Mouse (Mus musculus) brain, embryonic 18.5 days (tissue): ENCODE results near the gene Cuta.

ENCODE experiments used
- DNase-seq: peaks from one replicate; pipeline ENCODE4 v3.0.0-alpha.2; 2012; ENCODE audit warnings: low read depth, low spot score

Gene Cuta

DNA sequence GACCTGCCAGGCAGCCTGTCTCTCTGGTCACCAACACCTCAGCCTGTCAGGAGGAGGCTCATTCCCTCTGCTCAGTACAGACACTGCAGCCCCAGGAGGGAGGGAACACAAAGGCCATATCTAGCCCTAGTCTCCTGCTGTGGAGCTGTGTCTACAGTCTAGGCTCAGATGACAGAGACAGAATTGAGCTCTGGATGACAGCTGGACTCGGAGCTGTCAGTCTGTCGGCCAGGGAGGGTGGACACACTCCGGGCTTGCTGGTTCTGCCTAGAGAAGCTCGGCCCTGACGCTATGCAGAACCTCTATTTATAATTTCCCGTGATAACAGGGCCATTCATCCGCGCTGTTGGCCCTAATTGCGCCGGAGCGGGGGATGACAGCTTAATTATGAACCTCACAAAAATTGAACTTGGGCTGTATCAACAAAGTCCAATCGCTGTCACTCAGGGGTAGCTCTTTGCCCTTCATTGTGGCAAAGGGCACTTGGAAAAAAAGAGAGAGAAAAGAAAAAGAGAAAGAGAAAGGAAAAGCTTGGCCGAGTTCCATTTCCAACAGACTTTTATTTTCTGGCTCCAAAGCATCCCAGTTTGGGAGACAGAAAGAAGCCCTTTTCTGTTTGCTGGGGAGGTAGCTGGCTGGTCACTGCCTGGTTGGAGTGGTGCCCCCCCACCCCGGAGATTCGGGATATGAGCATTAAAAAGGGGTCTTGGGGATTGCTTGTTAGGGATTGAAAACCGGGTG, 46.6 kb downstream of the Cuta start:
- no peak for DNase-seq

DNA sequence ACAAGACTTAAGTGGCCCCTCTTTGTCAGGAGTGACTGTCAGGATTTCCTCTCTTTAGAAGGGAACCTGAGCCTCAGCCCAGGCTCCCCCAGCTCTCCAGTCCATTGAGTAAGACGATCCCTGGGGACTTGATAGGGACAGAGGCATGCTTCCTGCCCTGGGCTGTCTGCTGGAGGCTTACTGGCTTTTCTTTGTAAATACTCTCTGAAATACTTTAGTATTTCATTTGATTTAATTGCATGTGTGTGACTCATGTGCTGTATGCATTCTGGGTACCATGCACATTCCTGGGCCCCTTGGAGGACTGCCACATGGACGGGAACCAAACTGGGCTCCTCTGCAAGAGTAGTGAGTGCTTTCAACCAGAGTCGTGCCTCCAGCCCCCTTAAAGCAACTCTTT, 51.4 kb downstream of the Cuta start:
- no peak for DNase-seq

DNA sequence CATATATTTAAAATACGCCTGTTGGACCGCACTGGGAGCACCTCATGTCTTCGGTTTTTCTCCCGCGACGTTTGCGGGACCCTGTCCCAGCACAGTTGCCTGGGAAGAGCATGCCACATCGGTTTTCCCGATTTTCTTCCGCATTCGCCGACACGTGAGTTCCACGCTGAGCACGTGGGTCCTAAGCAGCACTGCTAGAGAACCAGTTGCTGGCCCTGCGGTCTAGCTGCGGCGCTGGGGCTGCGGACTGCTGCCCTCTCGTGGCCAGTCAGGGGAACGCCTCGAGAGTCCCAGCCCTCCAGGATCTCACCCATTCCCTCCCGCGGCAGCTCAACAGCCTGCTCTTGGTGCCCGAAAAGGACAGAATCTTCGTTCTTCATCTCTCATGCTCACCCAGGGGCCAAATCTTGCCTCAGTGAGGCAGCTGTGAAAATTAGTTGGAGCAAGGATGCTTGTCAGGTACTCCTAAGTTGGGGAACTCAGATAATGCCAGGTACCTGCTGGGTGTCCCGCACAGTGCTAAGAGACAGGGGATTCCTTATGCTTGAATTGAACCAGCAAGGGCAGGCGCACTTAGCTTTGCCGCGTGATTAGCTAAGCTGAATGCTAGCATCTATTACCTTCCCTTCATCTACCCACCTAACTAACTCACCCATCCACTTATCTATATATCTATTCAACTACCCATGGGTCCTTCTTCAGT, 53.2 kb downstream of the Cuta start:
- peak; percentile 66 for DNase-seq

DNA sequence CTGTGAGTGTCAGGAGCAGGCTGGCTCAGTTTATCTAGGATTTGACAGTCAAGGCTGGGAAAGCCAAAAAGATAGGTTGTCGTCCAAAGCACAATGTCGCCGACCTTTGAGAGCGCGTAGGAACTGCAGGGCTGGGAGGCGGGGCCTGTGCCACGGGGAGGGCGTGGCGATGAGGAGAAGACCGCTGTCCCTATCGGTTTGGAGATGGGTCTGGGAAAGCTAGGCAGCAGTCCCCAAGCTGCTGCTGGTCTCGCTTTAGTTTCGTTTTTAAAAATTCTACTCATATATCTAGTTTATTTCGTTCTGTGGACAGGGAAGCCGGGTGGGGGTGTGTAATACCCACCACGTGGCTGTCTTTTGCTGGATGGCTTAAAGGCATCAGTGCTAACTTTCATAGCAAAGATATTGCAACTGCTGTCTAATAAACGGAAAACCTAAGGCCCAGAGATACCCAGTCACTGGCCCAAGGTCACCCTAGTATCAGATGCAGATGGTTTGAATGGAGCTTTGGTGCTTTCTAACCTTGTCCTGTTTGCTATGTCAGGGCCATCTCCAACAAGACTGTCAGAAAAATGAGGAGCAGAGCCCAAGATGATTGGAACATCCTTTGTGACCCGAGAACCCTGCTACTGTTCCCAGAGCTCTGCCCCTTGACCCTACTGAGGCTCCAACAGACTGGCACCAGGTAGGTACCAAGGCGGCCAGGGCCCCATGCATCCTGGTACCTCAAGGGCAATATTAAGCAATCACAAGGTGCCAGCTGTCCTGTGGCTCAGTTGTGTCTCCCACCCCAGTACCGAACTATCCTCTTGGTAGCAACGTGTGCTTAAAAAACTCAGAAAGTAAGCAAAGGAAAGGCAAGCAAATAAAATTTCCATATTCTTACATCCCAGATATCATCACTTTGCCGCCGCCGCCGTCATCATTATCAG, 54.1 kb downstream of the Cuta start:
- DNase-seq: no peak
